Mouse (Mus musculus) liver, adult 2 months (tissue): ENCODE results near the gene Atox1.

ENCODE experiments used
- CTCF ChIP-seq: fragments of 200-500 bp; IDR thresholded peaks from 2 replicates; pipeline ENCODE4 v1.5.1; 2011; ENCODE audit warnings: low read depth, low read length, control low read depth
- POLR2A ChIP-seq: fragments of 200-500 bp; IDR thresholded peaks from 2 replicates; pipeline ENCODE4 v1.6.1; 2011; ENCODE audit warnings: low read length, control low read depth; ENCODE audit not compliant: insufficient read depth; ENCODE audit errors: extremely low read depth

- no peak for TF ChIP-seq CTCF
- TF ChIP-seq POLR2A, result no peak
These were observed 4.1 kb upstream of the Atox1 start for GRCm38 (mm10) chr11:55465177-55465576.
